Mouse (Mus musculus) kidney, embryonic 16.5 days (tissue): ENCODE data around the gene Ankrd27. TPM values are rescaled to one million over a fixed set of nuclear protein-coding genes. Genes with fewer than 3 reads are reported as not detected.
A peak's percentile ranks its signal among the peaks of the same experiment; 100 is the strongest.

Experiments used
- ATAC-seq: fragments of 200-750 bp; cut with Nextera tagmentation; 2 replicates; pipeline ENCODE4 v1.8.0; 2017; ENCODE audit warnings: moderate TSS enrichment; ENCODE audit not compliant: low FRiP score, low TSS enrichment
- H3K27ac ChIP-seq: fragments of 300-500 bp; sonication (generic); 2 replicates; pipeline ENCODE4 v1.5.1; 2014; ENCODE audit warnings: low read length
- H3K27me3 ChIP-seq: fragments of 300-500 bp; sonication (generic); 2 replicates; pipeline ENCODE4 v1.6.1; 2014; ENCODE audit warnings: low read length, control low read depth, mixed read lengths; ENCODE audit not compliant: insufficient read depth
- H3K36me3 ChIP-seq: fragments of 300-500 bp; sonication (generic); 2 replicates; pipeline ENCODE4 v1.6.1; 2014; ENCODE audit warnings: low read length, control low read depth, mixed read lengths; ENCODE audit not compliant: insufficient read depth
- H3K4me1 ChIP-seq: fragments of 300-500 bp; sonication (generic); 2 replicates; pipeline ENCODE4 v1.6.1; 2014; ENCODE audit warnings: low read length, control low read depth, mixed read lengths; ENCODE audit not compliant: insufficient read depth
- H3K4me2 ChIP-seq: fragments of 300-500 bp; sonication (generic); replicated peaks from 2 replicates; pipeline ENCODE4 v1.6.1; 2014; ENCODE audit warnings: low read depth, low read length
- H3K4me3 ChIP-seq: fragments of 300-500 bp; sonication (generic); 2 replicates; pipeline ENCODE4 v1.5.1; 2014; ENCODE audit warnings: mild to moderate bottlenecking, low read length
- H3K9ac ChIP-seq: fragments of 300-500 bp; sonication (generic); replicated peaks from 2 replicates; pipeline ENCODE4 v1.6.1; 2014; ENCODE audit warnings: low read length
- H3K9me3 ChIP-seq: fragments of 300-500 bp; sonication (generic); 2 replicates; pipeline ENCODE4 v1.6.1; 2016; ENCODE audit warnings: low read length, control low read depth
- WGBS: fragments of 180-500 bp; shearing (Covaris S2); extraction: QIAGEN DNeasy Blood & Tissue Kit; methylation state at CpG from one replicate; pipeline ENCODE4 v1.1.7; 2014; 5-methylcytosine and 5-hydroxymethylcytosine counted together
- polyA plus RNA-seq: library from polyadenylated mRNA; unstranded; fragments of >200 nt; fragmentation: Nextera tagmentation; extraction: Ambion mirVana; gene quantifications from 2 replicates; pipeline ENCODE4 v1.2.1, GENCODE M21; 2015

Ankrd27 gene
- polyA plus RNA-seq, 1 experiment from 2014 or later: 37.1 TPM

- H3K4me2 ChIP-seq: no peak overlapping the region
- no peaks in the 10 kb centered on the region for H3K36me3 ChIP-seq
- ATAC-seq: no peak
- H3K4me1 ChIP-seq: peaks cover 3% of the 10 kb centered on the region; the same call in 1 of the 2 replicates
- H3K9me3 ChIP-seq: no peaks in the 10 kb centered on the region
- H3K27ac ChIP-seq: no peak overlapping the region
- H3K27me3 ChIP-seq: no peaks in the 10 kb centered on the region
- WGBS: 84% methylated on average over 11 of the region's 11 CpGs
- no peak overlapping the region for H3K4me3 ChIP-seq
- no peak overlapping the region for H3K9ac ChIP-seq
These were observed 64.8 kb downstream of the Ankrd27 start for GRCm38 (mm10) chr7:35650716-35651410.

DNA sequence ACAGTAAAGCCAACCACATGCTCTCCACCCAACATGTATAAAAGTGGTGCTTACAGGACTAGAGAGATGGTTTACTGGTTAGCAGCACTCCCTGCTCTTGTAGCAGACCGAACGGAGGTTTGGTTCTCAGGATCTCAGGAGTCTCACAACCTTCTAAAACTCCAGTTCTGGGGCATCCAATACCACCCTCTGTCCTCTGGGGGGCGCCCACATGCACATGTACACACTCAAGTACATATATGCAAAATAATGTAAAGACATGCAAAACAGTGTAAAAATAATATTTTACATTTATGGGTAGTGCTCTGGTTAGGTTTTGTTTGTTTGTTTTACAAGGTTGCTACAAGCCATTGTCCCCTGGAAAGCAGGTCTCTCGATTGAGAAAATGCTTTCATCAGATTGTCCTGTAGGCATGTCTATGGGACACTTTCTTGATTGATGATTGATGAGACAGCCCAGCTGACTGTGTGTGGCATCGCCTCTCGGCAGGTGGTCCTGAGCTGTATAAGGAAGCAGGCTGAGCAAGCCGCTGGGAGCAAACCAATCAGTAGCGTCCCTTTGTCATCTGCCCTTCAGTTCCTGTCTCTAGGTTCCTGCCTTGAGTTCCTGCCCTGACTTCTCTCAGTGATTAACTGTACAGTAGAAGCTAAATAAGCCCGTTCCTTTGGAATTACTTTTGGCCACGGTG, 65.7 kb downstream of the Ankrd27 start:
- 84% methylated on average over 10 of the region's 10 CpGs for WGBS
- Histone ChIP-seq H3K9me3 (no peaks in the 10 kb centered on the region), H3K9ac (no peak overlapping the region), H3K36me3 (no peaks in the 10 kb centered on the region), H3K4me2 (no peak overlapping the region), H3K4me3 (no peak overlapping the region), H3K27ac (no peak overlapping the region), H3K4me1 (no peaks in the 10 kb centered on the region; the same call in 1 of the 2 replicates), H3K27me3 (no peaks in the 10 kb centered on the region)
- ATAC-seq: no peak

DNA sequence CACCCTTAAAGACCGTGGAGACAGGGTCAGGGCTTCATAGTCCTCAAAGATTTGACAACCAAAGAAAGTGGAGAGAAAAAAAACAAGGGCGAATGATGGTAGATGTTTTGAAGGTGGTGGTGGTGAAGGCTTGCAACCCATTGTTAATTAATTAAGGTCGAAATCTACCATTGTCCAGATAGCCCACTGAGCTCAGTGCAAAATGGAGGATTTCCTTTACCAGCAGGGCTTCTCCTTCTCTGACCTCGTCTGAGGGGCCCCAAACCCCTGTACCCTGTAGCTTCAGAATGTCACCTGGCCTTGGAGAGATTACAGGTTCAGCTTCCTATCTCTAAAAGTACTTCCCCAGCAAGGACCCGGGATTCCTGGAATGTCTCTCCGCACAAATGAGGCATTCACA, 71.8 kb downstream of the Ankrd27 start:
- 47% methylated on average over 6 of the region's 6 CpGs for WGBS
- Histone ChIP-seq H3K4me2 (no peak overlapping the region), H3K4me1 (no peaks in the 10 kb centered on the region), H3K27me3 (no peaks in the 10 kb centered on the region), H3K9ac (no peak overlapping the region), H3K9me3 (0 out of 2 replicates have a peak, but pooled peaks cover 5% of the 10 kb centered on the region), H3K36me3 (no peaks in the 10 kb centered on the region), H3K4me3 (no peak overlapping the region), H3K27ac (no peak overlapping the region)
- ATAC-seq: no peak

DNA sequence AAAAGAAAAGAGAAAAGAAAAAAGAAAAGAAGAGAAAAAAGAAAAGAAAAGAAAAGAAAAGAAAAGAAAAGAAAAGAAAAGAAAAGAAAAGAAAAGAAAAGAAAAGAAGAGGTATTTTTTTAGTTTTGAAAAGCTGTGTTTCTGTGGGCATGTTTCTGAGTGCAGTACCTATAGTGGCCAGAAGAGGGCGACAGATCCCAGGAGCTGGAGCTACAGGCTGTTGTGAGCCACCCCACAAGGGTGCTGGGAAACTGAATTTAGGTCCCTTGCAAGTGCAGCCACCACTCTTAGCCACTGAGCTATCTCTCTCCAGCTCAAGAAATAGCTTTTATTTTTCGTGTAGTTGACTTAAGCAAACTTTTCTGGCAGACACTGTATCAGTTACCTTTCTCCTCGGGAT, 73.1 kb downstream of the Ankrd27 start:
- Histone ChIP-seq H3K27ac (no peak overlapping the region), H3K9me3 (0 out of 2 replicates have a peak, but pooled peaks cover 5% of the 10 kb centered on the region), H3K27me3 (no peaks in the 10 kb centered on the region), H3K4me1 (peaks cover 6% of the 10 kb centered on the region; the same call in 1 of the 2 replicates), H3K4me2 (no peak overlapping the region), H3K9ac (no peak overlapping the region), H3K36me3 (no peaks in the 10 kb centered on the region), H3K4me3 (no peak overlapping the region)
- ATAC-seq: no peak
- 62% methylated on average over 3 of the region's 3 CpGs for WGBS

DNA sequence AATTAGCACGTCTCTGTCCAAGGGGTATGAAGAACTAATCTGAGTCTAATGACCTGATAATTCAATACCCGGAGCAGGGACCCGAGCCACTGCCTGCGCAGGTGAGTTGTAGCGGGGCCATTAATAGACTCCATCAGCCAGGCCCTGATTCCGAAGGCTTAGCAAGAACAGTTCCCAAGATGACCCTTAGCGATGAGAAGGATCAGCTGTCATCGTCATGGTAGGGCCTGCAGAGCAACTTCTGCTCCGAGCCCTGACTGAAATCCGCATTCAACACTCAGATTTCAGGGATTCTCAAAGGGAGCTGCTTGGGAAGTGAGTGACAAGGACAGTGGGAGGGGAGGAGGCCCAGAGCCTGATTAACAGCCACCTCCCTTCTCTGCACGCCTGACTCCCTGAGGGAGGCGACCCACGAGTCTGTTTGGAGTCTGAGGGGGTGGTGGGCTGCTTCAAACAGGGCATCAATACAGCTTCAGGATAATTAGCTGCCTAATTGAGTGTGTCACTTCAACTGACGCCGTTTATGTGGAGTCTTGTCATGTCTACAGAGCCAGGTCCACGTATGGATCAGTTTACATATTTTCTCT, 77.8 kb downstream of the Ankrd27 start:
- ATAC-seq: peak; percentile 75
- Histone ChIP-seq H3K9ac (no peak overlapping the region), H3K36me3 (no peaks in the 10 kb centered on the region), H3K4me3 (no peak overlapping the region), H3K9me3 (0 out of 2 replicates have a peak, but pooled peaks cover 5% of the 10 kb centered on the region), H3K27ac (no peak overlapping the region), H3K27me3 (no peaks in the 10 kb centered on the region), H3K4me2 (peak overlapping the region; percentile 18; the same call in 1 of the 2 replicates), H3K4me1 (peaks cover 6% of the 10 kb centered on the region; the same call in 1 of the 2 replicates)
- 29% methylated on average over 16 of the region's 16 CpGs for WGBS

DNA sequence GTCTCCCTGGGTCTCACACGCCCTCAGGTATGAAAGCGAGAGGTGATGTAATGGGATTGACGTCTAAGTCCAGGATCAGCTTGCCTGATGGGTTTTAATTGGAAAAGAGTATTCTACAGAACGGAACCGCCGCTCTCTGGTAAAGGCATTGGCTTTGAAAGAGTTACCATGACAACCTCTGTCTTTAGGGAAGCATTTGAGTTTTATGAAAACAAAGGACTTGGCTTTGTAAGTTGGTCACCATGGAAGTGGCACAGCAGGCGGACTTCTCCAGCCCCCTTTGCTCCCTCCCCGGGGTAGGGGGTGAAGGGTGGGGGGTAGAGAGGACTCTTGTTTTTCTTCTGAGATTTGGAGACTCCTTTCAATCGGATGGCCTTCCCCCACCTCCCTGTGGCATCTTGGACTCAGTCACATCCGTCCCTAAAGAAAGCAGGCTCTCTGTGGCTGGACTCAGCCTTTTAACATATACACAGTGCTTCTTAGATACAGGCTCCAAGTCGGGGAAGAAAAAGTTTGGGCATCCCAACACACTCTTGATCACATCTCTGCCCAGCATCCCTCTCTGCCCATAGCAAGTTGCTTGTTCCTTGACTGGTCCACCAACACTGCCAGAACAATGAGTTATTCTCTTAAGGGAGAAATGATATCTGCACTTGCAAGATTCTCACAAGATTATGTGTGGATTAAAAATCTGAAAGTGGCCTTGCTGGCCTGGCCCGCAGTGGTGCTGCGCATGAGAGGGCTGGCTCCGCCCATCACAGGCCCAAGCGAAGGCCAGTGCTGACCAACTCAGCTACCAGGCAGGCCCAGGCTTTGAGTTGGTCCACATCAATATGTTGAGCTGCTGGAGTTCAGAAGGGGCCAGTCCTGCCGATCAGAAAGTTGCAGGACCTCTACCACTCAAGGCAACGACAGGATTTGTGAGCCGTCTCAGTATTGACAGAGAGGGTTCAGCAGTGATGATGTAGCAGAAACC, 82.3 kb downstream of the Ankrd27 start:
- Histone ChIP-seq H3K4me2 (no peak overlapping the region), H3K4me1 (peaks cover 6% of the 10 kb centered on the region; the same call in 1 of the 2 replicates), H3K9me3 (no peaks in the 10 kb centered on the region), H3K36me3 (no peaks in the 10 kb centered on the region), H3K27ac (no peak overlapping the region), H3K9ac (no peak overlapping the region), H3K4me3 (no peak overlapping the region), H3K27me3 (no peaks in the 10 kb centered on the region)
- ATAC-seq: no peak
- WGBS: 64% methylated on average over 18 of the region's 18 CpGs

DNA sequence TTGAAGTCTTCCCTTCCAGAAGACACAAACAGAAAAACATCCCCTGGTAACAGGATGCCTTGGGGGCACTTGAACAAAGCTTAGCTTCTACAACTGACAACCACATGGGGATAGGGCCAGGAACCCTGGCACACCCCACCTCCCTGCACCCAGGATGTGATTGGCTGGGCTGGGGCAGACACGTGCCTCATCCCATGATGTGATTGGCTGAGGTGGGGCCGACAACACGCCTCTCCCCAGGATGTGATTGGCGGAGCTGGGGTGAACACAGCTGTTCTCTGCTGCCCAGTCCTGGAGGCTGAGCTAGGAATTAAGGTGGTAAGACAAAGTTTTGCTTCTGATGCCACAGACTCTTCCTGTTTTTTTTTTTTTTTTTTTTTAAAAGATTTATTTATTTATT, 92.9 kb downstream of the Ankrd27 start:
- H3K4me2 ChIP-seq: no peak overlapping the region
- no peaks in the 10 kb centered on the region for H3K36me3 ChIP-seq
- 92% methylated on average over 4 of the region's 4 CpGs for WGBS
- no peak overlapping the region for H3K4me3 ChIP-seq
- no peaks in the 10 kb centered on the region for H3K4me1 ChIP-seq
- ATAC-seq: no peak
- no peak overlapping the region for H3K27ac ChIP-seq
- no peak overlapping the region for H3K9ac ChIP-seq
- H3K9me3 ChIP-seq: no peaks in the 10 kb centered on the region
- no peaks in the 10 kb centered on the region for H3K27me3 ChIP-seq

- WGBS: 80% methylated on average over 3 of the region's 3 CpGs
These were observed 95.5 kb downstream of the Ankrd27 start for GRCm38 (mm10) chr7:35681559-35681958.

GRCm38 (mm10) chr7:35683409-35684122, 97.5 kb downstream of the Ankrd27 start:
- Histone ChIP-seq H3K36me3 (no peaks in the 10 kb centered on the region), H3K27ac (no peak overlapping the region), H3K4me2 (no peak overlapping the region), H3K9ac (no peak overlapping the region), H3K9me3 (no peaks in the 10 kb centered on the region), H3K4me3 (no peak overlapping the region), H3K27me3 (no peaks in the 10 kb centered on the region), H3K4me1 (peaks cover 24% of the 10 kb centered on the region)
- no peak for ATAC-seq
- 87% methylated on average over 6 of the region's 6 CpGs for WGBS

More at GRCm38 (mm10) chr7:35681559-35681958, 95.5 kb downstream of the Ankrd27 start:
- Histone ChIP-seq H3K4me2 (no peak overlapping the region), H3K4me1 (peaks cover 7% of the 10 kb centered on the region; the same call in 1 of the 2 replicates), H3K27me3 (no peaks in the 10 kb centered on the region), H3K36me3 (no peaks in the 10 kb centered on the region), H3K9ac (no peak overlapping the region), H3K27ac (no peak overlapping the region), H3K4me3 (no peak overlapping the region), H3K9me3 (no peaks in the 10 kb centered on the region)
- no peak for ATAC-seq
